Mouse (Mus musculus) myocyte (in vitro differentiated cells): ENCODE results near the gene Usp36.

Experiments used
- CEBPB ChIP-seq: IDR thresholded peaks from 2 replicates; pipeline ENCODE4 v1.6.1; 2011; ENCODE audit warnings: mild to moderate bottlenecking, moderate library complexity; ENCODE audit not compliant: poor library complexity, insufficient read depth, severe bottlenecking
- E2F4 ChIP-seq: IDR thresholded peaks from one replicate; pipeline ENCODE4 v1.6.1; 2011; ENCODE audit warnings: mild to moderate bottlenecking, control low read depth, moderate library complexity; ENCODE audit not compliant: insufficient read depth
- MAX ChIP-seq: IDR thresholded peaks from one replicate; pipeline ENCODE4 v1.6.1; 2011; ENCODE audit warnings: low read depth, mild to moderate bottlenecking, control low read depth
- MYOG ChIP-seq, 3 experiments: IDR thresholded peaks; one replicate each; pipeline ENCODE4 v1.6.1; 2011; ENCODE audit warnings: control low read depth in 2 of 3, low read depth in 2 of 3, mild to moderate bottlenecking in 2 of 3; ENCODE audit not compliant: insufficient read length in 2 of 3, control insufficient read depth in 1 of 3, insufficient read depth in 1 of 3
- POLR2A ChIP-seq: IDR thresholded peaks from one replicate; pipeline ENCODE4 v1.6.1; 2011; ENCODE audit warnings: low read depth, mild to moderate bottlenecking, control low read depth, moderate library complexity; ENCODE audit not compliant: insufficient read length
- REST ChIP-seq: IDR thresholded peaks from one replicate; pipeline ENCODE4 v1.6.1; 2011; ENCODE audit warnings: mild to moderate bottlenecking, control low read depth, moderate library complexity; ENCODE audit not compliant: insufficient read depth, insufficient read length
- TCF12 ChIP-seq: IDR thresholded peaks from one replicate; pipeline ENCODE4 v1.6.1; 2011; ENCODE audit warnings: mild to moderate bottlenecking, control low read depth; ENCODE audit not compliant: poor library complexity, insufficient read depth, severe bottlenecking
- TCF3 ChIP-seq: IDR thresholded peaks from one replicate; pipeline ENCODE4 v1.6.1; 2011; ENCODE audit warnings: low read depth, control low read depth; ENCODE audit not compliant: insufficient read length
- USF1 ChIP-seq: IDR thresholded peaks from one replicate; pipeline ENCODE4 v1.6.1; 2011; ENCODE audit warnings: low read depth, mild to moderate bottlenecking, control low read depth, moderate library complexity

DNA sequence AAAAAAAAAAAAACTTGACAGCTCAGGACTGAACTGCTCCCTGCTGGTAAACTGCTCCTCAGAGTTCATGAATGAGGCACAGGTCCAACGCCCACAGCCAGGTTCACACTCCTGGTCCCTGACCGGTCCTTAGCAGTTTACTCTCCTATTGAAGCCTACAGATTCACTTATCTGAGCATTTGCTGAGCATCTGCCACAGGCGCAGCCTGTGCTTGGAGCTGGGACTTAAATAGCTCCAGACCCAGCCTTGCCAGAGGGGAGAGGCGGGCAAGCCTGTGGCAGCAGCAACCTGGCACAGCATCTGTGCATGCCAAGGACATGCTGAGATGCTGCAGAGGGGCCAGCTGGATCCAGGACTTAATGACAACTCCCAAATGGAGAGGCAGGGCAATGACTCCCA is 79.9 kb downstream of the Usp36 start:
- TF ChIP-seq E2F4 (no peak), POLR2A (no peak), TCF12 (no peak), MYOG (IDR thresholded peaks at IDR 0.05; ENCODE audit: control insufficient read depth in 1 of 3, insufficient read depth in 1 of 3, insufficient read length in 2 of 3, low read depth in 2 of 3) (peak in 2 of 3 experiments; percentile 46 to 67), MAX (no peak), TCF3 (no peak), REST (no peak), CEBPB (no peak), USF1 (no peak)
